Mouse (Mus musculus): Measurements from ENCODE around the gene Parvb.
"Not testable (repeated sequence)": the region's sequence is repeated elsewhere in the genome, so short reads cannot be mapped to it uniquely, and the experiment has no call there.

Parvb gene

GRCm38 (mm10) chr15:84256864-84257263, 25.0 kb downstream of the Parvb start:
- no peak for DNase-seq (ENCODE audit: low spot score in 2 of 2)

GRCm38 (mm10) chr15:84258602-84259355, 26.9 kb downstream of the Parvb start:
- DNase-seq (ENCODE audit: low spot score in 2 of 2): no peak

- peak; percentile 65 to 74 for DNase-seq (ENCODE audit: low spot score in 2 of 2)
Measured at GRCm38 (mm10) chr15:84260123-84260822, 28.4 kb downstream of the Parvb start.

- DNase-seq (ENCODE audit: low spot score in 2 of 2): no peak
Measured at GRCm38 (mm10) chr15:84262630-84263029, 30.8 kb downstream of the Parvb start.

GRCm38 (mm10) chr15:84263573-84263972, 31.7 kb downstream of the Parvb start:
- DNase-seq (ENCODE audit: low spot score in 2 of 2): no peak

- DNase-seq (ENCODE audit: low spot score in 2 of 2): no peak
Measured at GRCm38 (mm10) chr15:84265141-84265540, 33.3 kb downstream of the Parvb start.

GRCm38 (mm10) chr15:84266290-84266689, 34.4 kb downstream of the Parvb start:
- DNase-seq (ENCODE audit: low spot score in 2 of 2): no peak

- no peak for DNase-seq (ENCODE audit: low spot score in 2 of 2)
Measured at GRCm38 (mm10) chr15:84267720-84268260, 35.9 kb downstream of the Parvb start.

GRCm38 (mm10) chr15:84269107-84269633, 37.3 kb downstream of the Parvb start:
- DNase-seq (ENCODE audit: low spot score in 2 of 2): peak in 1 of 2 experiments; percentile 52

GRCm38 (mm10) chr15:84270032-84270431, 38.2 kb downstream of the Parvb start:
- DNase-seq (ENCODE audit: low spot score in 2 of 2): no peak

- DNase-seq (ENCODE audit: low spot score in 2 of 2): no peak
Measured at GRCm38 (mm10) chr15:84270463-84270862, 38.6 kb downstream of the Parvb start.

GRCm38 (mm10) chr15:84276066-84276465, 44.2 kb downstream of the Parvb start:
- no peak for DNase-seq (ENCODE audit: low spot score in 2 of 2)

GRCm38 (mm10) chr15:84278091-84278490, 46.2 kb downstream of the Parvb start:
- no peak for DNase-seq (ENCODE audit: low spot score in 2 of 2)

- DNase-seq (ENCODE audit: low spot score in 2 of 2): no peak
Measured at GRCm38 (mm10) chr15:84278656-84279055, 46.8 kb downstream of the Parvb start.

- DNase-seq (ENCODE audit: low spot score in 2 of 2): no peak
Measured at GRCm38 (mm10) chr15:84280309-84280708, 48.5 kb downstream of the Parvb start.

GRCm38 (mm10) chr15:84280712-84281347, 49.0 kb downstream of the Parvb start:
- peak; percentile 47 to 76 for DNase-seq (ENCODE audit: low spot score in 2 of 2)

GRCm38 (mm10) chr15:84282206-84283085, 50.6 kb downstream of the Parvb start:
- DNase-seq (ENCODE audit: low spot score in 2 of 2): no peak

- no peak for DNase-seq (ENCODE audit: low spot score in 2 of 2)
Measured at GRCm38 (mm10) chr15:84284059-84284458, 52.2 kb downstream of the Parvb start.

GRCm38 (mm10) chr15:84285453-84285852, 53.6 kb downstream of the Parvb start:
- no peak for DNase-seq (ENCODE audit: low spot score in 2 of 2)

- not testable (repeated sequence) for DNase-seq (ENCODE audit: low spot score in 2 of 2)
Measured at GRCm38 (mm10) chr15:84288953-84289352, 57.1 kb downstream of the Parvb start.

GRCm38 (mm10) chr15:84291097-84291496, 59.3 kb downstream of the Parvb start:
- no peak for DNase-seq (ENCODE audit: low spot score in 2 of 2)
